Mouse (Mus musculus): ENCODE data around the gene Angptl4. TPM values are rescaled to one million over a fixed set of nuclear protein-coding genes. Genes with fewer than 3 reads are reported as not detected.

Gene Angptl4
- total and polyA plus RNA-seq, 3 experiments = 6.3 to 12.2 (median 8.0) TPM

DNA sequence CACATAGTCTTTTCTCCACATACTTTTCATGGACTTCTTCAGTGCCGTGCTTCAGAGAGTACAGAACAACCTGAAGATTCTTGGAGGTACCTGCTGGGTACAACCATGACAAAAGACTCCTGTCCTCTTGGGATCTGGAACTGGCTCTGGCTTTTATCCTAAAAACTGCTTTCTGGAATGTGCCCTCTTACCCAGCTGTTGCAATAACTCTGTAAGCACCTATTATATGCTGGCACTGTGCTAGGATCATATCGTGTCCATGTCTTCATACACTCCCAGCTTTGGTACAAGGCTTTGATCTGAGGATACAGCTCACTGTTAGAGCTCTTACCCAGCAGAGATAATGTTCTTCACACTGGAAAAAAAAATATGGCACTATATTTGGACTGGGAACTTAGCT, 3.3 kb upstream of the Angptl4 start (continued):
- no peak for TF ChIP-seq ZNF384 (IDR thresholded peaks at IDR 0.05; ENCODE audit: low read depth, low read length)

DNA sequence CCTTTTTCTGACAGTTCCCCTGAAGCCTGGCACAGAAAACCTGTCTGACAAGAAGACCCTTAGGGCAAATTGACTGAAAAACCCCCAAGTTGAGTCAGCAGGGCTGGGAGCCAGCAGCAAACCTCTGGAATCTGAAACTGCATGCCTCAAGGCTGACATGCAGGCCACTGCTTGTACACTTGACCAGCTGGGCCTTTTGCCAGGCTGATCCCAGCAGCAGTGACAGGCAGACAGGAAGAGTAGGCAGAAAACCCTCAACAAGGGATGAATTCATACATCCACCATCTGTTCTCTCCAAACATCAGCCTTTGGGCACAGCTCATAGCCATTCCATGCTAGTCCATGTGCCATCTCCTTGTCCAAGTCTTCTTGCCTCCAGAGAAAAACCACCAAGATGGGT, 1.8 kb upstream of the Angptl4 start:
- peaks cover 2 to 9% of the 10 kb centered on the region in 2 experiments for H3K36me3 ChIP-seq (replicated peaks in 1 of 2; ENCODE audit: control insufficient read depth in 1 of 2, insufficient read depth in 1 of 2, low read length in 1 of 2)
- no peak overlapping the region for H3K9ac ChIP-seq (ENCODE audit: insufficient read depth, low read depth)
- no peaks in the 10 kb centered on the region for H3K9me3 ChIP-seq (replicated peaks; ENCODE audit: low read length)
- in situ Hi-C loops (cut with MboI; ENCODE audit: low pct_ligation_motif_present, low pct_unique_long_range_greater_than_20kb, low sequenced_read_pairs) = no loop called here
- TF ChIP-seq NRF1 (IDR thresholded peaks at IDR 0.05; ENCODE audit: low read depth, low read length) (no peak), IRF4 (IDR thresholded peaks at IDR 0.05; ENCODE audit: low read depth, low read length) (no peak), ZMIZ1 (IDR thresholded peaks at IDR 0.05; ENCODE audit: low read depth, low read length) (no peak), CHD2 (IDR thresholded peaks at IDR 0.05; ENCODE audit: low read length) (no peak), MAZ (IDR thresholded peaks at IDR 0.05; ENCODE audit: low read depth, low read length) (no peak), TBP (conservative IDR thresholded peaks at IDR 0.05; ENCODE audit: low read depth, low read length) (no peak), CHD1 (IDR thresholded peaks at IDR 0.05; ENCODE audit: low read depth, low read length) (no peak), MAX (IDR thresholded peaks at IDR 0.05; ENCODE audit: low read length) (no peak), USF1 (IDR thresholded peaks at IDR 0.05; ENCODE audit: low read depth, low read length) (no peak), MEF2A (IDR thresholded peaks at IDR 0.05; ENCODE audit: borderline replicate concordance, low read depth, low read length) (no peak), RCOR1 (conservative IDR thresholded peaks at IDR 0.05; ENCODE audit: low read depth, low read length) (no peak)
- no peak for DNase-seq (ENCODE audit: extremely low read depth)
- H3K4me2 ChIP-seq (ENCODE audit: insufficient read depth, low read depth, poor library complexity, severe bottlenecking) = no peak overlapping the region
- H3K4me3 ChIP-seq (replicated peaks in 1 of 3; ENCODE audit: low read depth in 2 of 3, low read length in 2 of 3, poor library complexity in 1 of 3) = no peak overlapping the region
- dilution Hi-C loops (cut with MboI; ENCODE audit: extremely low pct_ligation_motif_present, extremely low pct_unique_long_range_greater_than_20kb, low sequenced_read_pairs) = no loop called here
- H3K27ac ChIP-seq (ENCODE audit: insufficient read depth, low read depth) = no peak overlapping the region
- peaks cover 13 to 30% of the 10 kb centered on the region in 2 experiments for H3K4me1 ChIP-seq (ENCODE audit: control insufficient read depth in 1 of 2, insufficient read depth in 2 of 2)
- H3K27me3 ChIP-seq (replicated peaks) = peaks cover 18% of the 10 kb centered on the region
- H3K79me2 ChIP-seq (replicated peaks; ENCODE audit: control insufficient read depth, extremely low read depth, insufficient read depth, poor library complexity, severe bottlenecking) = no peaks in the 10 kb centered on the region

DNA sequence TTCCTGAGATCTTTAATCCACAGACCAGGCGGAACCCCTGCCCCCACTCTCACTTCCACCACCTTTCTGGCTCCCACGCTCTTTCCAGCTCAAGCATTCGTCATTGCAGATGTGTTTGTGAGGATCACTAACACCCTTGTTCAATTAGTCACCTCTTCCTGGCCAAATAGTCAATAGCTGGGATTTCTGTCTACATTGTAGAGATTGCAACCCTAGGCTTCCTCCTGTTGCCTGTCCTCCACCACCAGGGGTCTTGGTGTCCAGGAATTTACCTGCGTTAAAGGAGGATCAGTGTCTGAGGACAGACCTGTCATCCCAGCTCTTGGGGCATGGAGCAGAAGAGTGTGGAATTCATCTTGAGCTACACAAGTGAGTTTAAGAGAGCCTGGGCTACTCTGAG, 437 bp upstream of the Angptl4 start:
- in situ Hi-C loops (cut with MboI; ENCODE audit: low pct_ligation_motif_present, low pct_unique_long_range_greater_than_20kb, low sequenced_read_pairs) (no loop called here), dilution Hi-C loops (cut with MboI; ENCODE audit: extremely low pct_ligation_motif_present, extremely low pct_unique_long_range_greater_than_20kb, low sequenced_read_pairs) (no loop called here)

More for the DNA sequence above, 437 bp upstream of the Angptl4 start:
- no peaks in the 10 kb centered on the region for H3K9me3 ChIP-seq (replicated peaks; ENCODE audit: low read length)
- peaks cover 18% of the 10 kb centered on the region for H3K27me3 ChIP-seq (replicated peaks)
- H3K4me2 ChIP-seq (ENCODE audit: insufficient read depth, low read depth, poor library complexity, severe bottlenecking) = peak overlapping the region; percentile 92
- no peak for DNase-seq (ENCODE audit: extremely low read depth)
- H3K36me3 ChIP-seq (replicated peaks in 1 of 2; ENCODE audit: control insufficient read depth in 1 of 2, insufficient read depth in 1 of 2, low read length in 1 of 2) = peaks cover 9 to 23% of the 10 kb centered on the region in 2 experiments
- H3K4me1 ChIP-seq (ENCODE audit: control insufficient read depth in 1 of 2, insufficient read depth in 2 of 2) = peaks cover 13 to 30% of the 10 kb centered on the region in 2 experiments
- H3K27ac ChIP-seq (ENCODE audit: insufficient read depth, low read depth) = no peak overlapping the region
- H3K4me3 ChIP-seq (replicated peaks in 1 of 3; ENCODE audit: low read depth in 2 of 3, low read length in 2 of 3, poor library complexity in 1 of 3) = peak overlapping the region; percentile 57 to 58 (median 58)
- peak overlapping the region; percentile 50 for H3K9ac ChIP-seq (ENCODE audit: insufficient read depth, low read depth)
- H3K79me2 ChIP-seq (replicated peaks; ENCODE audit: control insufficient read depth, extremely low read depth, insufficient read depth, poor library complexity, severe bottlenecking) = no peaks in the 10 kb centered on the region
- TF ChIP-seq POLR2AphosphoS2 (IDR thresholded peaks at IDR 0.05; ENCODE audit: low read depth, low read length) (no peak), CTCF (conservative IDR thresholded peaks at IDR 0.05 in 1 of 2, IDR thresholded peaks at IDR 0.05 in 1 of 2; ENCODE audit: low read depth in 2 of 2, low read length in 2 of 2) (peak in 1 of 2 experiments; percentile 34; a peak in 2 of 4 replicates)
